Mouse (Mus musculus) spleen, adult 2 months (tissue): ENCODE measurements around the gene Actbl2.

Experiments
- CTCF ChIP-seq: fragments of 200-500 bp; IDR thresholded peaks from 2 replicates; pipeline ENCODE4 v1.5.1; 2011; ENCODE audit warnings: mild to moderate bottlenecking, inconsistent platforms; ENCODE audit not compliant: insufficient read depth, insufficient read length, insufficient replicate concordance; ENCODE audit errors: extremely low read depth
- POLR2A ChIP-seq: fragments of 200-500 bp; IDR thresholded peaks from 2 replicates; pipeline ENCODE4 v1.6.1; 2011; ENCODE audit warnings: low read depth, low read length, inconsistent platforms

DNA sequence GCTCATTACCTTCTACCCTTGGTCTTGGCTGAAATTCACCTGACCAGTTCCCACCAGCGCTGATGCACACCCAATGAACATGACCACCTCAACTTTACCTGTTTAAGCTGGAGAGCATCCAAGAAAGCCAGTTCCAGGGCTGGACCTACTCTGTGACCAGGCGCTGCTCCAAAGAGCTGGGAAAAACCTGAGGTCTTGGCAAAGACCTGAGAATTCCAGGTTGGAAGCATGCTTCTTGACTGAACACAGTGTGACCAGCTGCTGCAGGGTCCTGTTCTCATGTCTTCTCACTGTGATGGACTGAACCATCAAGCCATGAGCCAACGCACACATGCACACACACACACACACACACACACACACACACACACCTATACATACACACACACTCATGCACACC, 46.0 kb downstream of the Actbl2 start:
- TF ChIP-seq POLR2A (no peak), CTCF (no peak)
